Mouse (Mus musculus): ENCODE measurements around the gene Hist1h2bc.
A peak's percentile ranks its signal among the peaks of the same experiment; 100 is the strongest.

- TF ChIP-seq POLR2A (IDR thresholded peaks at IDR 0.05; ENCODE audit: insufficient read depth, low read depth, low read length) (no peak), CTCF (IDR thresholded peaks at IDR 0.05) (peak; percentile 94), EP300 (IDR thresholded peaks at IDR 0.05; ENCODE audit: insufficient read depth, low read depth, low read length) (no peak)
Observed at GRCm38 (mm10) chr13:23732156-23732804, 48.3 kb downstream of the Hist1h2bc start.
